Mouse (Mus musculus) G1E (cell line): ENCODE measurements around the gene Golm1. TPM values are rescaled to one million over a fixed set of nuclear protein-coding genes. Genes with fewer than 3 reads are reported as not detected.

ENCODE experiments used
- ATAC-seq: 2 replicates; pipeline ENCODE4 v1.8.0; 2016; ENCODE audit warnings: mild to moderate bottlenecking; ENCODE audit not compliant: insufficient number of reproducible peaks, poor library complexity, low FRiP score, severe bottlenecking; ENCODE audit errors: extremely low read depth
- DNase-seq: peaks from one replicate; pipeline ENCODE4 v3.0.0; 2012; ENCODE audit warnings: low spot score
- H3K27me3 ChIP-seq: 2 replicates; pipeline ENCODE4 v1.6.1; 2012; ENCODE audit warnings: mild to moderate bottlenecking, low read length, inconsistent platforms; ENCODE audit not compliant: insufficient read depth
- H3K36me3 ChIP-seq: replicated peaks from 2 replicates; pipeline ENCODE3; 2012; ENCODE audit warnings: mild to moderate bottlenecking, inconsistent platforms
- H3K4me1 ChIP-seq: 2 replicates; pipeline ENCODE4 v1.6.1; 2012; ENCODE audit warnings: low read depth, low read length, inconsistent platforms, mixed read lengths; ENCODE audit not compliant: insufficient read depth
- H3K4me3 ChIP-seq: 2 replicates; pipeline ENCODE4 v1.5.1; 2012; ENCODE audit warnings: low read depth, mild to moderate bottlenecking, inconsistent platforms, low read length, moderate library complexity, mixed read lengths
- H3K9me3 ChIP-seq: replicated peaks from 2 replicates; pipeline ENCODE4 v1.6.1; 2012; ENCODE audit warnings: inconsistent platforms
- CTCF ChIP-seq: IDR thresholded peaks from 2 replicates; pipeline ENCODE4 v1.5.1; 2012; ENCODE audit warnings: low read depth, low read length, inconsistent platforms, mixed read lengths
- GATA1 ChIP-seq: IDR thresholded peaks from 2 replicates; pipeline ENCODE4 v1.6.1; 2012; ENCODE audit warnings: borderline replicate concordance, low read length, inconsistent platforms, mixed read lengths
- GATA2 ChIP-seq: IDR thresholded peaks from 2 replicates; pipeline ENCODE4 v1.6.1; 2012; ENCODE audit warnings: low read depth, low read length, inconsistent platforms, borderline replicate concordance
- POLR2AphosphoS5 ChIP-seq: IDR thresholded peaks from 2 replicates; pipeline ENCODE4 v1.6.1; 2012; ENCODE audit warnings: low read depth, low read length, inconsistent platforms; ENCODE audit not compliant: insufficient replicate concordance
- TAL1 ChIP-seq: conservative IDR thresholded peaks from 2 replicates; pipeline ENCODE4 v1.6.1; 2012; ENCODE audit warnings: low read depth, low read length, inconsistent platforms, mixed read lengths
- polyA plus RNA-seq: library from polyadenylated mRNA; stranded (reverse); fragments of >175 nt; gene quantifications from 2 replicates; pipeline ENCODE4 v1.2.3, GENCODE M21; 2012
- total RNA-seq, 2 experiments: library from RNA; stranded (forward) in 1 of 2; stranded (reverse) in 1 of 2; fragments of 200-1000 nt in 1 of 2; fragments of >200 nt in 1 of 2; fragmentation: Nextera tagmentation in 1 of 2; gene quantifications; 2 replicates each; pipeline ENCODE4 v1.2.3; 2014 to 2017

The Golm1 gene
- total and polyA plus RNA-seq, 3 experiments, result 32.8 to 146 (median 139) TPM

- no peak for DNase-seq
- Histone ChIP-seq H3K36me3 (peaks cover 99% of the 10 kb centered on the region), H3K4me1 (peaks cover 89% of the 10 kb centered on the region), H3K4me3 (no peak overlapping the region), H3K27me3 (no peaks in the 10 kb centered on the region), H3K9me3 (no peaks in the 10 kb centered on the region)
- no peak for TF ChIP-seq POLR2AphosphoS5
- TF ChIP-seq TAL1, result no peak
- TF ChIP-seq GATA2, result no peak
- no peak for TF ChIP-seq CTCF
- TF ChIP-seq GATA1, result no peak
- ATAC-seq, result no peak
Observed at GRCm38 (mm10) chr13:59654465-59654864, 21.1 kb downstream of the Golm1 start.

GRCm38 (mm10) chr13:59653136-59653535 lies 22.5 kb downstream of the Golm1 start:
- peaks cover 99% of the 10 kb centered on the region for H3K36me3 ChIP-seq
- ATAC-seq (no peak), DNase-seq (no peak)
- peaks cover 86% of the 10 kb centered on the region for H3K4me1 ChIP-seq
- H3K27me3 ChIP-seq, result no peaks in the 10 kb centered on the region
- no peaks in the 10 kb centered on the region for H3K9me3 ChIP-seq
- TF ChIP-seq GATA2, result no peak
- no peak for TF ChIP-seq CTCF
- no peak for TF ChIP-seq GATA1
- TF ChIP-seq POLR2AphosphoS5, result no peak
- no peak for TF ChIP-seq TAL1
- no peak overlapping the region for H3K4me3 ChIP-seq

- Histone ChIP-seq H3K4me1 (peaks cover 86% of the 10 kb centered on the region), H3K27me3 (no peaks in the 10 kb centered on the region), H3K36me3 (peaks cover 99% of the 10 kb centered on the region), H3K9me3 (no peaks in the 10 kb centered on the region), H3K4me3 (no peak overlapping the region)
- no peak for DNase-seq
- TF ChIP-seq CTCF (no peak), POLR2AphosphoS5 (no peak), GATA2 (no peak), TAL1 (no peak), GATA1 (no peak)
- ATAC-seq, result no peak
Observed at GRCm38 (mm10) chr13:59652651-59653050, 23.0 kb downstream of the Golm1 start.

GRCm38 (mm10) chr13:59649781-59650180 lies 25.8 kb downstream of the Golm1 start:
- H3K36me3 ChIP-seq, result peaks cover 99% of the 10 kb centered on the region

GRCm38 (mm10) chr13:59648598-59648997 lies 27.0 kb downstream of the Golm1 start:
- H3K4me1 ChIP-seq, result peaks cover 78% of the 10 kb centered on the region
- peaks cover 89% of the 10 kb centered on the region for H3K36me3 ChIP-seq
- H3K9me3 ChIP-seq, result no peaks in the 10 kb centered on the region
- ATAC-seq, result no peak
- H3K27me3 ChIP-seq, result no peaks in the 10 kb centered on the region
- no peak overlapping the region for H3K4me3 ChIP-seq
- DNase-seq, result no peak
- TF ChIP-seq TAL1 (no peak), POLR2AphosphoS5 (no peak)

More at GRCm38 (mm10) chr13:59649781-59650180, 25.8 kb downstream of the Golm1 start:
- H3K4me1 ChIP-seq, result peaks cover 88% of the 10 kb centered on the region
- no peak for DNase-seq
- H3K9me3 ChIP-seq, result no peaks in the 10 kb centered on the region
- ATAC-seq, result no peak
- no peak overlapping the region for H3K4me3 ChIP-seq
- TF ChIP-seq POLR2AphosphoS5, result no peak
- no peak for TF ChIP-seq TAL1
- TF ChIP-seq GATA2, result no peak
- TF ChIP-seq GATA1, result no peak
- no peak for TF ChIP-seq CTCF
- no peaks in the 10 kb centered on the region for H3K27me3 ChIP-seq

GRCm38 (mm10) chr13:59647484-59647883 lies 28.1 kb downstream of the Golm1 start:
- Histone ChIP-seq H3K27me3 (no peaks in the 10 kb centered on the region), H3K4me1 (peaks cover 78% of the 10 kb centered on the region), H3K36me3 (peaks cover 87% of the 10 kb centered on the region), H3K9me3 (no peaks in the 10 kb centered on the region), H3K4me3 (no peak overlapping the region)
- DNase-seq (no peak), ATAC-seq (no peak)
- no peak for TF ChIP-seq CTCF
- TF ChIP-seq GATA1, result no peak
- no peak for TF ChIP-seq GATA2
- TF ChIP-seq POLR2AphosphoS5, result no peak
- TF ChIP-seq TAL1, result no peak

- peaks cover 85% of the 10 kb centered on the region for H3K36me3 ChIP-seq
- no peaks in the 10 kb centered on the region for H3K27me3 ChIP-seq
- no peak for ATAC-seq
- no peak for TF ChIP-seq GATA1
- no peak for TF ChIP-seq TAL1
- no peak for TF ChIP-seq CTCF
- TF ChIP-seq GATA2, result no peak
- H3K4me3 ChIP-seq, result no peak overlapping the region
- H3K9me3 ChIP-seq, result no peaks in the 10 kb centered on the region
- H3K4me1 ChIP-seq, result peaks cover 77% of the 10 kb centered on the region
- DNase-seq, result no peak
Observed at GRCm38 (mm10) chr13:59646674-59647244, 28.9 kb downstream of the Golm1 start.
